Mouse (Mus musculus) spleen, postnatal 4 days (tissue): ENCODE data around the gene Zbed6.
"Not testable (repeated sequence)": the region's sequence is repeated elsewhere in the genome, so short reads cannot be mapped to it uniquely, and the experiment has no call there.

Experiments used
- DNase-seq, 2 experiments: peaks; one replicate each; pipeline ENCODE4 v3.0.0; 2022; ENCODE audit warnings: low spot score in 2 of 2

Gene Zbed6

DNA sequence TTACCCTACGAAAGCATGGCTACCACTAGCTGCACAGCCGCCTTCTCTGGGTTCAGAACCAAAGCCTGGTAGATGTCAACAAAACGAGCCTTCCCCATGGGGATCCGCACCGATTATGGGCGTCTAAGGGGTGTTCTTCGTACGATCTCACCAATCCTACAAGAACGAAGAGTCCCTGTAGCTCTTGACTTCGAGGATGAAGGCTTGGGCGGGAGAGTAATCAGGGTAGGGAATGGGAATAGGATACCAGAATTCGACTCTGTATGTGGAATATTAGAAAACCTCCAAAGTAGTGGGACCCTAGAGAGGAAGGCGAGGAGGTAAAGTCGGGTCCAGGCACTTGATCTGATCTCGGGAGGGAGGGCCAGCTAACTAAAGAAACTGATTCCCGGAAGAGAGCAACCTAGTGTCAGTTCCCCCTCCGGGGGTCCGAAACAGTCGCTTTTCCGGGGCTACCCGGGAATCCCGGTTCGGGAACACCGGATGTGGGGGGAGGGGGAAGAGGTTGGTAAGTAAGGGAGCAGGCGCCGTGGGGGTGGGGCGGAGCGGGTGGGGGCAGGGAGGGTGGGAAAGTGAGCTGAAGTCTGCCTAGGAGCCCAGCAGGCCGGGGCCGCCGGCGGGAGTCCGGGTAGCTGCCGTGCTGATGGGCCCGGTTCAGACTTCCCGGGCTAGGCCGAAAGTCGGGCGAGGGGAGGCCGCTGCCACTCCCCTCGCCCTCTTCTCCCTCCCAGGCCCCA is at the start of gene Zbed6:
Gene Zbed6 (minus strand): TSS at position 420 of the 737 bp plus-strand sequence.
- peak; percentile 51 to 82 for DNase-seq

DNA sequence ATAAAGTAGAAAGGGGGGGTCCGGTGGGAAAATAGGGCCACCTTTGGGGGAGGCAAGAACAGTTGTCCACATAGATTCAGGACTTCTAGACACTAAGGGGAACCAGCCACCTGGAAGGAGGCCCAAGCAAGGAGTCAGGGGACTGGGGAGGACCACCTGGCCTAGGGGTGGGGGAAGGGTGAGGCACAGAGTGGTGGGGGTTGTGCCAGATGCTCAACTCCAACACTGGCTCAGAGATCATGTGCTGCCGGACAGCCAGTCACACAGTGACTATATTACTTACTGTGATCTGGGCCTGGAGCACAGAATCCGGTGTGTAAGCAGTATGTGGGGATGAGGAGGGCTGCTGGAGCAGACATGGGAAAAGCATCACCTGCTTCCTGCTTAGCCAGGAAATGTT is 48.6 kb upstream of the Zbed6 start:
- no peak for DNase-seq

DNA sequence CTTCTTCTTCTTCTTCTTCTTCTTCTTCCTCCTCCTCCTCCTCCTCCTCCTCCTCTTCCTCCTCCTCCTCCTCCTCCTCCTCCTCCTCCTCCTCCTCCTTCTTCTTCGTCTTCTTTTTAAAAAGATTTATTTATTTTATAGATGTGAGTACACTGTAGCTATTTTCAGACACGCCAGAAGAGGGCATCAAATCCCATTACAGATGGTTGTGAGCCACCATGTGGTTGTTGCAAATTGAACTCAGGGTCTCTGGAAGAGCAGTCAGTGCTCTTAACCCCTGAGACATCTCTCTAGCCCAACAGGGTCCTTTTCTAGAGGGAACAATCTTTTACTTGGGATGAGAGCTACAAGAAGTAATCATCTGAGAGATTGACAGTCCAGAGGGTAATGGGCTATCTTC is 41.1 kb upstream of the Zbed6 start:
- not testable (repeated sequence) for DNase-seq

DNA sequence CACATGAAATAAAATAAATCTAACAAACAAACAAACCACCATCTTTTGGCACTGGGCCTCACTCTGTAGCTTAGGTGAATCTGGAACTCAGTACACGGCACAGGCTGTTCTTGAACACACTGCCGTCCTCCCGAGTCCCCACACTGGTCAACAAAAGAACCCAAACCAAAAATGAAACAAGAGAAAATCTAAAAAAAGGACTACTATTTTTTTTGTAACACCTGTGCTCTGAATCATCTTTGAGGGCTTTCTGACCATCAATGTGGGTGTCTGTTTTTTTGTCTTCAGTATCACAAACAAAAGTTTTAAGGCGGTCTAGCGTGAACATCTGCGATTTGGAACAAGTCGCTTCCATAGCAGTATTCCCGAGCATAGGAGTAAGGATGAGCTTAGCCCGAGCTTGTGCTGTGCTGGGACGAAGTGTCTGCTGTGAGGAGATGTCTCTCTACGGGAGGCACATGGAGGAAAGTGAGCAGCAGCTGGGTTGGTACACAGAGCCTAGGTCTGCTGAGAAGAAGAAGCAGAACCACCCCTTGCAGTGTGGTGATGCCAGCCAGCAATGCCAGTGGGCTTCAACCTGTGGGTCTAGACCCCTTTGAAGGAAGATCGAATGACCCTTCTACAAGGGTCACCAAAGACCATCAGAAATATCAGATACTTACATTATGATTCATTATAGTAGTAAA is 37.4 kb upstream of the Zbed6 start:
- DNase-seq: no peak

DNA sequence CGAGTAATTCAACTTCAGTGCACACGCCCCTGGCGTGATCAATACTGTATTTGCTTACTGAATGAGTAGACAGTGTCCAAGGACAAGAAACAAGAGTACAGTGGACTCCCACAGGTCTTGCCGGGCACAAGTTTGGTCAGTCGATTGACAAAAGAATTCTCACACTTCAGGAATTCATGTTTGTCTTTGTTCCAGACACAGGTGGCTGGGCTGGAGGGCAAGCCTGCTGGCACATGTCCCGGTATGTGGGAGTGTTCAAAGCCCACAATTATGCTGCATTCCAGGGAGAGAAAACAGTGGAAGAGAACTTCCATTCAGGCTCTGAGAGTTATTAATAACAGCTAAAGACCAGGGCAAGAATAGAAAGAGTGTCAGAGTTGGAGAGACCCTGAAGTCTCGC is 35.2 kb upstream of the Zbed6 start:
- DNase-seq: no peak

DNA sequence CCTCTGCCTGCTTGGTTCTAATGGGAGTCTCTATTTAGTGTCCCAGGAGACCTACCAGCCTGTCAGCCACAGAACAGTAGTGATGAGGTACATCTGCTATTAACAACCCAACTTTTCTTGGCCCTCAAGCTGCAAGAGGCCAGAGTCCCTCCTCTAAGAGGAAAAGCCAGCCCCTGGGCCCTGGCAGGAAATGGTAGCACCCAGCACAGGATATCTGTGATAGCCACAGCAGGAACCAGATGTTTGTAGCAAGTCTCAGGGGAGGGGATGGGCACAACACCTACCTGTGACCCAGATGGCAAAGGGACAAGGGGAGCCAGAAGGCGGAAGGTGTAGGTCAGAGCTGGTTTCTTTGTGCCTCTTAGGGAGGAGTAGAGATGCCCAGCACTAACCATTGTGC is 34.2 kb upstream of the Zbed6 start:
- peak in 1 of 2 experiments; percentile 54 for DNase-seq

DNA sequence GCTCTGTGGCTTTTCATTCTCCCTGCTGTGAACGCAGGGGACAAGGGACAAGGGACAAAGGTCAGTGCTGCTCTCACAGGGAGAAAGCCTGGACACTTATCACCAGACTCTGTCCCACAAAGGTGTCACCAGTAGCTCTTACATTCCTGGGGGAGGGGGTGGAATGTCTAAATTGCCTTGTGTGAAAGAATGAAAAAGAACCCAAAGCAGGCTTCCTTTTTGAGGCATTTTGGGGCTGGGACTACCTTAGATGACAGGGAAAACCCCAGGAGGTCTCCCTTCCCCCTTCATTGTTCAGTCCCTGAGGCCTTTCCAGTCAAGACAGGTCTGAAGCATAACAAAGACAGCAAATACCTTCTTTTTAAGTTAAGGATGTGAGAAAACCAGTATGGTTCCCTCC is 33.6 kb upstream of the Zbed6 start:
- no peak for DNase-seq

DNA sequence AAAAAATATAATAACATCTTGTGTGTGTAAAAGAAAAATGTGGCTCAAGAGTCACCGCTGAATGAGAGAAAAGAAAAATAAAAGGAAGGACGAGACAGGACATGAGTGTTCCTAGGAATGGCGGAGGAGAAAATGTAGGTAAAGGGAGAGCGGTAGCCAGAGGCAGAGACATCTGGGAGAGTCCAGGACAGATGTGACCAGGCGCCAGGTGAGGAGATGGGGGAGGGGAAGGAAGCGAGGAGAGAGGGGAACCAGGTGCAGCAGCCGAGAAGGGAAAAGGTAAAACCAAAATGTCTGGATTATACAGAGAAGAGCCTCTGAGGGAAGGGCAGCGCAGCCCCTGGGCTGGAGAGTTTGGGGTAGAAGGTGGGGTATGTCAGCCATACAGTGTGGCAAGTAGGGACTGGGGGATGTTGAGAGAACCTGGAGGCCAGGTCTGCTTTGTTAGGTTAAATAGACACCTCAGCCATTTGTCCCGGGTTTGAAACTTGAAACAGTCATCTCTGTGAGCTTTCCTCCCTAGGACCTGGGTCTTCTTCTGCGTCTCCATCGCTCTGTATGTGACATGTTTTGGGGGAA is 32.9 kb upstream of the Zbed6 start:
- no peak for DNase-seq

DNA sequence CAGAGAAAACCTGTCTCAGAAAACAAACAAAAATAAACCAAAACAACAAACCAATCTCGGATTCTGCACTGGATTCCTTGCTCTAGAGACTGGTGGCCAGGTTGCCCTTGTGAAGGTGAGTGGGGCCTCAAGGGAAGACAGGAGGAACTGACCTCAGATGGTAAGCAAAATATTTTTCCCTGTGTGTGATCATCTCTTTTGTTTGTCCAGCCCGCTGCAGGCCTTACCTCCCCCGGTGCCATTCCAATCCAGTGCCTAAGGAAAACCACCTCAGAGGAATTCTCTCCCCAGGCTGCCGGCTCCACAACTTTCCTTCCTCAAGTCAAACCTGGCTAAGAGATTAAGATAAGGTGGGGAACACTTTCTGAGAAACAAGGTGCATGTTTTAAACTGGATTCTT is 31.5 kb upstream of the Zbed6 start:
- DNase-seq: no peak

DNA sequence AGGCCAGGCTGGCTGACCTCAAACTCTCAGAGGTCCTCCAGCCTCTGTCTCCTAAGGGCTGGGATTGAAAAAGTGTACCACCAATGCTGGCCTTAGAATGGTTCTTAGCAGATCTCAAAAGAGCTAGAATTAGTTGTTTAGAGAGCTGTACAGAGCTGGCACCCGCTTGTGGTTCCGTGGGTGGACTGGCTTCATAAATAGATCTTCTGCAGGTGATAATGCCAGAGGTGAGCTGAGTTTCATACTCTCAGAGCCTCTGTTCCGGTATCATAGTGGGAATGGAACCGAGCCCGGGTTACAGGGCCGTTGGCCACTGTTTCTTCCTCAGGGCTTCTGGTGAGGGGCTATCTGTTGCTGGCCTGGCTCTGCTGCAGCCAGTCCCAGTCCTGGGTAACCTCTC is 30.4 kb upstream of the Zbed6 start:
- DNase-seq: no peak

DNA sequence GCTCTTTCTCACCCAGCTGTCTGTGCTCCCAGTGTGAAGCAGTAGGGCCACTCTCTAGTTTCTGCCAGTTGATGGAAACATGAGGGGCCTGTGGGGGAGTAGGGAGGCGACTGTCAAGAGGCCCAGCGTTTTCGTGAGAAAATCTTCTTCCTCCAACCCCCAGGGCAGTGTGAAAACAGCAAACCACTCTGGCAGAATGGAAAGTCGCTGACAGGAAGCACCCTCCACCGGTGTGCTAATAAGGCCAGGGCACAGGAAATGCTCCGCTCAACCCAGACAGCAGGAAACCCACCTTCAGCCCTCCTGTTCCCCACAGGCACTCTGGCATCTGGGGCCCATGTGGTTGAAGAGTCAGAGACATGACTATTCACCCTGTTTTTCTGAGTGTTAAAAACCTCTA is 29.2 kb upstream of the Zbed6 start, which contains the start of gene Lax1:
Gene Lax1 (minus strand): TSS at position 212 of the 400 bp plus-strand sequence.
- DNase-seq: peak; percentile 52 to 75

DNA sequence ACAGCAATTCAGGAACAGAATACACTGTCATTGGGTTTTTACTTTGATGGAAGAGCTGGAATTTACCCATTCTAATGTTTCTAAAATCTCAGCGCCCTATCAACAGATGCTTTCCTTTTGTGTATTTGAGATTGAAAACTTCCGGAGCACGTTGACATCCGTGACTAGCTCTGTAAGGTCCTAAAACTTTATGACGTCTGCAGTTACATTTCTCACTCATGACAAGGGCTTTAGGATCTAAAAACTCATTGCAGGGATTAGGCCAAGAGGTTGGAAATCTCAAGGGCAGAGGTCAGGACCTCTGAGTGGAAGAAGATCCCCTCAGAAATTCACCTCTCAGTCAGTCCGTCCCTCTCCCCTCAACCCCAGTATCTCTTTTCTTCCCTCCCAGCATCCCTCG is 27.6 kb upstream of the Zbed6 start:
- no peak for DNase-seq

DNA sequence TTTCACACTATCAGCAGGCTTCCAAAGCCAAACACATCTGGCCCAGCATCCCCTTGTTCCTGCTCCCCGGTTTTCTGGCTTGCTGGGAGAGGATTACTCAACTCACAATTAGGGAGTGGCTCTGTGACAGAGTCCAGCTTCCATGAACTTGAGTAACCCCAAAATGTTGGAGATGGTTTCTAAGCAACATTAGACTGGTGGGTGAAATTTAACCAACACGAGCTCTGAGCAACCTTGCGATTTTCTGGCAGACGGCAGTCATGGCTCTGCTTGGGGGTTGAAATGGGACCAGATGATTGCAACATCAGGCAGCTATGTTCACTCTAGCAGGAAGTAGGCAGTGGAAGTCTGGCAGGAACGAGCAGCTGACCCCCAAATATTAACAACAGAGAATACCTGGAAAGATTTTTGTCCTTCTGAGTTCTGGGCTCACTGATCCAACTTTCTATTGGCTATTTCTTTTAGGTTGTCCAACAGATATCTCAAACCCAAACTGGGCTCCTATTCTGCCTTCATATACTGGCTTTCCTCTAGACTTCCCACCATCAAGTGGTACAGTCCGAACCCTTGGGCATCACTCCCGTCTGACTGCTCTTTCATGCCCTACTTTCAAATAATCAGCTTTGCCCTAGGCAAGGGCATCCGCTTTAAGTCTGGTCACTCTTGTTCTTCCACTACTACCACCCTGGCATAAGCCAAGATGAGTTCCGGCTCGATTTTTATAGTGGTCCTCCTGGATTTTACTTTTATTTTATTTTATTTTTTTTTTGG is 25.2 kb upstream of the Zbed6 start:
- DNase-seq: no peak

DNA sequence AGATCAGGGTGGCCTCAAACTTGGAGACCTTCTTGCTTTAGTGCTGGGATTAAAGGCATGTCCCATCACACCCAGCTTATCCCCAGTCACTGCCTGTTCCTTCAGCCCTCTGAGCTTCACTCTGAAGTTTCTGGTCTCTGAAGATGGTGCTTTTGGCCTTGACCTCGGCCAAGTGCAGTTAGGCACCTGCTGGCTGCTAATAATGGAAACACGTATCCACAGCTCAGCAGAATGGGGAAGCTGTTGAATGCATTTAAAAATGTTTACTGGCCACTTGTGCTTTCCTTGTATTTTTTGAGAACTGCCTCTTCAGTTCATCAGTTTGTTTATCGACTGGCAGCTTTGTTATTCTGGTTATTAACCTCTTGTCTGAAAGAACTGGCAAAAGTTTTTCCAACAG is 11.1 kb upstream of the Zbed6 start:
- no peak for DNase-seq

DNA sequence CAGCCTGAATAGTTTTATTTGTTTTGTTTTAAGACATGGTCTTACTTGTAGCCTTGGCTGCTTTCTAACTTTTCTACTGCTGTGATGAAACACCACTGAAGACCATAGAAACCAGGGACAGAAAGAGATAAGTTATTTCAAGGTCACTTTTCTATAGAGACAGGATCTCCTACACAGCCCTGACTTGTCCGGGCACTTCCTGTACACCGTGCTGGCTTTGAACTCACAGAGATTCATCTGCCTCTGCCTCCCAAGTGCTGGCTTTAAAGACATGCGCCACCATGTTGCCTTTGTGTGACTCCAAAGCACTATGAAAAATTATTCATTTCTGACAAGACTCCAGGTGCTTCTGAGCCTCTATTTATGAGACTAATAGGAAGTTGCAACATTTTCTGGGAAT is 10.6 kb upstream of the Zbed6 start:
- DNase-seq: no peak

DNA sequence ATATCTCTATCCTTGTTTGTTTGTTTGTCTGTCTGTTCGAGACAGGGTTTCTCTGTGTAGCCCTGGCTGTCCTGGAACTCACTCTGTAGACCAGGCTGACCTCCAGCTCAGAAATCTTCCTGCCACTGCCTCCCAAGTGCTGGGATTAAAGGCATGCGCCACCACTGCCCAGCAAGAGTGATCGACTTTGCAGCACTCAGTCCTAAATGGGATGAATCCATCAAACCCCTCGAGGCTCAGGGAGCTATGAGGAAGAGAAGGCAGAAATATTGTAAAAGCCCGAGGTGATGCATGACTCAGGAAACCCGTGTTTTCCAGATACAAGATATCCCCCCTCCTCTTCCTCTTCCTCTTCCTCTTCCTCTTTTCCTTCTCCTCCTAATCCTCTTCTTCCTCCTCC is 10.1 kb upstream of the Zbed6 start:
- no peak for DNase-seq

DNA sequence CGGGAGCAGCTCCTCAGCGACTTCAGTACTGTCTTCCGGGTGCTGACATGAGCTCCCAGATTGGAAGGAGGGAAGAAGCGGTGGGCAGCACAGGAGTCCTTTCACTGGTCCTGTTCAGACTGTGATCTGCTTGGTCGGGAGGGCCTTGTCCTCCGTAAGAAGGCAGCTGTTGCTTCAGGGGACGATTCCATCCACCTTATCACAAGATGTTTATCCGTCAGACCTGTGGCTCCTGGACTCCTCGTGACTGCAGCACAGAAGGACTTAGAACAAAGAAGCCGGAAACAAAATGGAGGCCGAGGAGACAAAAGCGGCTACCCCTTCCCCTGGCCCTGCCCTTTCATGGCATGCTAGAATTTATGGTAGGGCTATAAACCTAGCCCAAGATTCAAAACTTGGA is 9.5 kb upstream of the Zbed6 start:
- DNase-seq: no peak

DNA sequence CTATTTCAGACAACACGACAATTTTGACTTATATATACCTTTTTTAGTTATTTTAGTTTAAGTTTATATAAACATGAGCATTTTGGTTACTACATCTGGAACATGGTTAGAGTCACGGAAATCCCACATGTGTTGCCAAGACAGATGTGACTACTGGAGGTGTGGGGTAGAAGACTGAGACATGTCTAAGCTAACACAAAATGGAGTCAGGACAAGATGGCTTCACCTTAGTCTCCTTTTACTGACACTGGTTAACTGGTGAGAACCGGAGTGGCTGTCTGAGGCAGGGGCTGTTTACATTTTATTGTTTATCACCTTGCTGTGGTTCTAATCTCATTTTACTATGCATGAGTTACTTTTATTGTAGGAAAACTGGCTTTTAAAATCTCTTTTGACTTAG is 7.9 kb upstream of the Zbed6 start:
- no peak for DNase-seq

DNA sequence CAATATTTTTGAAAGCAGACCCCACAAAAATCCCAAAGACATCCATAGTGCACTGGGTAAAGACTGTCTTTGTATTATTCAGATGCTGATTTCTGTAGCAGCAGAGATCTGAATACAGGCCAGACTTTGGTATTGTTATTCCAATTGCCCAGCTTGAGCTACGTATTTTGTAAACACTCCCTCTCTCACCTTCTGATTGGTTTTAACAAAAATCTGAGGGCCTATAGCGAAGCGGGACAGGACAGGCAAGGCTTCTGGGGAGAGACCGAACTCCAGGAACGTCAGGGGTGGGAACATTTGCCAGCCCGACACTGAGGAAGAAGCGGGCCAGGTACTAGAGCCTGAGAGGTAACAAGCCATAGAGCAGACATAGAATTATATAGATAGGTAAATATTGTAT is 7.0 kb upstream of the Zbed6 start:
- no peak for DNase-seq

DNA sequence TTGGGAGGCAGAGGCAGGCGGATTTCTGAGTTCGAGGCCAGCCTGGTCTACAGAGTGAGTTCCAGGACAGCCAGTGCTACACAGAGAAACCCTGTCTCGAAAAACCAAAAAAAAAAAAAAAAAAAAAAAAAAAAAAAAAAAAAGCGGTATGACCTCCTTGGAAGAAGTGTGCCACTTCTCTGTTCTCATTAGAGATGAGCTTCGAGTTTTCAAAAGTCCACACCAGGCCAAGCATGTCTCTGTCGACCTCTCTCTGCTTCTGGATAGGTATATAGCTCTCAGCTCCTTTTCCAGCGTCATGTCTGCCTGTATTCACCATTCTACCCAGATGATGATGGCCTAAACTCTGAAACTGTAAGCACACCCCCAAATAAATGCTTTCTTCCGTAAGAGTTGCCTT is 5.0 kb upstream of the Zbed6 start:
- DNase-seq: not testable (repeated sequence)

DNA sequence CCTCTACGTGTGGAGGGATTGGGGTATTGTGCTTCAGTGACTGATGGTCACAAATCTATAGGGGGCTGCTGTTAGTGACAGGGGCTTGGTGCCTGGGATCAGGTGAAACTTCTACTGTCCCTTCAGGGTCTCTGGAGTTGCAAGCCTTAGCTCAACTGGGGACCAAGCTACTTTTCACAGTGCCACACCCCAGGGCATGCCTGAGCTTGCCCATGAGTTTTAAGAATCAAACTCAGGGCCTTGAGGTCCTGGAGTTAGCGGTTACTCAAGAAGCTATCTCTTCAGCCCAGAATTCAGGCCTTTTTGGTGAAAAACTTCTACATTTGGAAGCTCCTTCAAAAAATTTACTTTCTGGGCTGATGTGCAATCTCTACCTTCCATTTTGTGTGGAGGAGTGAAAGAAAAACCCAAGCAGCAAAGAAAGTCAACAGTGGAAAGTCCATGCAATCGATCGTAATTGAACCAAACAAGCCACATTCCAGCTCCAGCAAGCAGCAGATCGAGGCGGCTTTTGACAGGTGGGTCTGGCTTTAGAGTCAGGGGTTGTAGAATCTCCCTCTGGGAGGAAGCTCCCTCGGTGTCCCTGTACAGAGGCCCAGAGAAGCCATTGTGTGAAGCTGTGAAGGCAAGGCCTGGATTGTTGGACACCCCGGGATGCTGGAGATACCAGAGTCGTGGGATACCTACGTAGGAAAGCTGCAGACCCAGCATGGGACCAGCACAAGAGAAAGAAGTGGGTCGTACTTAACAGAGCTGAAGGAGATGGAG is 3.7 kb upstream of the Zbed6 start:
- no peak for DNase-seq

DNA sequence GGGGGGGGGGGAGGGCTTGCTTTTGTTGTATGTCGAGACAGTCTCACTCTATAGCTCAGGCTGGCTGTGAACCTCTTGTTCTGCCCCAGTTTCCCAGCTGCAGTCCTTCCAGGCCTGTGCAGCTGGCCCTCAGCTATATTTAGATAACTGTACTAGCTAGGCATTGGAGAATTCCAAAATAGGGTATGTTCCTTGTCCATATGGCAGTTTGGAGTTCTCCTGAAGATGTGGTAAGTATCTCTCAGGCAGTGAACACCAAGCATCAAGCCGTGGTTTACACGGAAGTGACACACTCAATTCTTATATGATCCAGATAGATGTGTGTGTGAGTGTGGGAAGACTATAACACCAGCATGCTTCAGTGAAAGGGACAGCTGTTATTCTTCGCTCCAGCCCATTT is 2.7 kb upstream of the Zbed6 start:
- DNase-seq: no peak
